Mouse (Mus musculus) cerebellum, postnatal 14 days (tissue): ENCODE results near the gene Nfix.

Experiments used
- DNase-seq, 2 experiments: peaks; one replicate each; pipeline ENCODE4 v3.0.0; 2021; ENCODE audit warnings: mixed read lengths in 2 of 2

Gene Nfix

GRCm38 (mm10) chr8:84764870-84765495, 35.2 kb downstream of the Nfix start:
- peak; percentile 85 to 86 for DNase-seq

- peak in 1 of 2 experiments; percentile 55 for DNase-seq
These were observed 36.0 kb downstream of the Nfix start for GRCm38 (mm10) chr8:84764100-84764499.

GRCm38 (mm10) chr8:84760901-84761300, 39.2 kb downstream of the Nfix start:
- DNase-seq: peak in 1 of 2 experiments; percentile 69

GRCm38 (mm10) chr8:84760405-84760805, 39.7 kb downstream of the Nfix start:
- DNase-seq: peak in 1 of 2 experiments; percentile 56

- no peak for DNase-seq
These were observed 40.4 kb downstream of the Nfix start for GRCm38 (mm10) chr8:84759718-84760117.

GRCm38 (mm10) chr8:84759126-84759525, 41.0 kb downstream of the Nfix start:
- DNase-seq: peak; percentile 65 to 71

- DNase-seq: no peak
These were observed 41.8 kb downstream of the Nfix start for GRCm38 (mm10) chr8:84758308-84758707.

GRCm38 (mm10) chr8:84757501-84757900, 42.6 kb downstream of the Nfix start:
- no peak for DNase-seq

GRCm38 (mm10) chr8:84752734-84753582, 47.2 kb downstream of the Nfix start:
- no peak for DNase-seq

GRCm38 (mm10) chr8:84749519-84749918, 50.6 kb downstream of the Nfix start:
- peak in 1 of 2 experiments; percentile 61 for DNase-seq

- DNase-seq: no peak
These were observed 54.9 kb downstream of the Nfix start for GRCm38 (mm10) chr8:84745032-84745925.

GRCm38 (mm10) chr8:84743517-84744420, 56.4 kb downstream of the Nfix start:
- peak; percentile 63 to 74 for DNase-seq

GRCm38 (mm10) chr8:84743054-84743415, 57.1 kb downstream of the Nfix start:
- no peak for DNase-seq

GRCm38 (mm10) chr8:84742171-84743053, 57.7 kb downstream of the Nfix start:
- peak; percentile 56 to 63 for DNase-seq

- DNase-seq: no peak
These were observed 59.0 kb downstream of the Nfix start for GRCm38 (mm10) chr8:84740895-84741843.

GRCm38 (mm10) chr8:84739401-84739742, 60.8 kb downstream of the Nfix start:
- DNase-seq: no peak

GRCm38 (mm10) chr8:84738715-84739400, 61.3 kb downstream of the Nfix start:
- no peak for DNase-seq

GRCm38 (mm10) chr8:84738266-84738665, 61.9 kb downstream of the Nfix start:
- no peak for DNase-seq

GRCm38 (mm10) chr8:84737608-84738007, 62.5 kb downstream of the Nfix start:
- DNase-seq: peak; percentile 87 to 91
